Mouse (Mus musculus): Measurements from ENCODE around the gene Hs3st2.

Hs3st2 gene

DNA sequence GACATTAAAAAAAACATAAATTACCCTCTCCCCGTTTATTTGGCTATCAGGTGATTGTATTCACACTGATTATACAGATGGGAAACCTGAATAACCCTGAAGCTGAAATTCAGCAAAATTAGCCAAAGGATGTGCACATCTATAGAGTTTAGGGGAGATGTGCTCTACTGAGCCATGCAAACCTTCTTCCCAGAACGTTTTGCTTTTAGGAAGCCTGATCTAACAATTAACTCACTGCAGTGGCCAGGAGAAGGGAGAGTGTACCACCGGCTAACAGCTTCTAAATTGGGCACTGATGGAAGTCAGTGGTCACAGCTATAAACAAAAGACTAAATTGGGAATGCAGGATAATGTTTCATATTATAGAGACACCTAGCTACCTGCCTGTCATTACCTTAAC, 66.4 kb downstream of the Hs3st2 start:
- DNase-seq (ENCODE audit: low spot score) = no peak

GRCm38 (mm10) chr7:121460626-121461025, 69.0 kb downstream of the Hs3st2 start:
- DNase-seq (ENCODE audit: low spot score) = no peak

- no peak for DNase-seq (ENCODE audit: low spot score)
Observed at GRCm38 (mm10) chr7:121464441-121464840, 72.8 kb downstream of the Hs3st2 start.

GRCm38 (mm10) chr7:121465111-121465510, 73.5 kb downstream of the Hs3st2 start:
- no peak for DNase-seq (ENCODE audit: low spot score)

- no peak for DNase-seq (ENCODE audit: low spot score)
Observed at GRCm38 (mm10) chr7:121466331-121466730, 74.7 kb downstream of the Hs3st2 start.

GRCm38 (mm10) chr7:121469435-121469834, 77.8 kb downstream of the Hs3st2 start:
- DNase-seq (ENCODE audit: low spot score) = no peak

GRCm38 (mm10) chr7:121478302-121478701, 86.6 kb downstream of the Hs3st2 start:
- DNase-seq (ENCODE audit: low spot score) = no peak

DNA sequence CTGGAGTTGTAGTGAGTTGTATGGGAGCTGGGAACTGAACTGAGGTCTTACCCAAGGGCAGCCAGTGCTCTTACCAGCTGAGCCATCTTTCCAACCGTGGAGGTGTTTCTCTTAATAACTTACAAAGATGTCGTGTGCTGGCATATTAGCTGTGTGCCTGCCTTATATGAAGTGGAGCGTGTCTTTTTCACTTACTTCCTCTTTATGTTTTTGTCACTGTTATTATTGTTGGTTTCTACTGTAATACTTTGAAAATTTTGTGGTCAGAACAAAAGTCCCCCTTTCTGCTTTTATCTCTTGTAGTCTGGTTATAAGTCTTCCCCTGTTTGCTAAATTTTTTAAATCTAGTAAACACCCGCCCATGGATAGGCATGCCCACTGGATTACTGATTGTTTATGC, 88.4 kb downstream of the Hs3st2 start:
- no peak for DNase-seq (ENCODE audit: low spot score)

- DNase-seq (ENCODE audit: low spot score) = no peak
Observed at GRCm38 (mm10) chr7:121484590-121484989, 92.9 kb downstream of the Hs3st2 start.

DNA sequence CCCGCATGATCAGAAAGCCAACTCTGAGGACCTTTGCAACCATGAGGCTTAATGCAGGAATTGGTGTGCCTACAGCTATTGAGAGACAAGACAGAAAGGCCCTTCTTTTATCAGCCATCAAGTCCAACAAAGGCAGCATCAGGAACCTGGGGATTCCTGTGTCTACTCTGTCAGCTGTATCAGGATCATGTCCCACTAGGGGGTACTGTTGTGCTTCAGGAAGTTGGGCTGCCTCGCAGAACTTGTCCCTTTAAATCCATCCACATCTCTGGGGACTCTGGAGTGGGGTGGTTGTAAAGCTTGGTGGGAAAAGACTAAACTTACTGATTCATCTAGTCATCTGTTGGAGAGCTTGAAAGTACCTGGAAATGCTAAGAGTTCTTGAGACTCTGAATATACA, 93.6 kb downstream of the Hs3st2 start:
- peak; percentile 31 for DNase-seq (ENCODE audit: low spot score)

GRCm38 (mm10) chr7:121487291-121487690, 95.6 kb downstream of the Hs3st2 start:
- peak; percentile 59 for DNase-seq (ENCODE audit: low spot score)

- no peak for DNase-seq (ENCODE audit: low spot score)
Observed at GRCm38 (mm10) chr7:121489401-121489800, 97.7 kb downstream of the Hs3st2 start.

- DNase-seq (ENCODE audit: low spot score) = no peak
Observed at GRCm38 (mm10) chr7:121491455-121492005, 99.9 kb downstream of the Hs3st2 start.

DNA sequence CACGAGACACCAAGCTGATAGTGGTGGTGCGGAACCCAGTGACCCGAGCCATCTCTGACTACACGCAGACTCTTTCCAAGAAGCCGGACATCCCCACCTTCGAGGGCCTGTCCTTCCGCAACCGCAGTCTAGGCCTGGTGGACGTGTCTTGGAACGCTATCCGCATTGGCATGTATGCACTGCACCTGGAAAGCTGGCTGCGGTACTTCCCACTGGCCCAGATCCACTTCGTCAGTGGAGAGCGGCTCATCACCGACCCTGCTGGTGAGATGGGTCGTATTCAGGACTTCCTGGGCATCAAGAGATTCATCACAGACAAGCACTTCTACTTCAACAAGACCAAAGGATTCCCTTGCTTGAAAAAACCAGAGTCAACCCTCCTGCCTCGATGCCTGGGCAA, 108.9 kb downstream of the Hs3st2 start:
- DNase-seq (ENCODE audit: low spot score) = no peak

DNA sequence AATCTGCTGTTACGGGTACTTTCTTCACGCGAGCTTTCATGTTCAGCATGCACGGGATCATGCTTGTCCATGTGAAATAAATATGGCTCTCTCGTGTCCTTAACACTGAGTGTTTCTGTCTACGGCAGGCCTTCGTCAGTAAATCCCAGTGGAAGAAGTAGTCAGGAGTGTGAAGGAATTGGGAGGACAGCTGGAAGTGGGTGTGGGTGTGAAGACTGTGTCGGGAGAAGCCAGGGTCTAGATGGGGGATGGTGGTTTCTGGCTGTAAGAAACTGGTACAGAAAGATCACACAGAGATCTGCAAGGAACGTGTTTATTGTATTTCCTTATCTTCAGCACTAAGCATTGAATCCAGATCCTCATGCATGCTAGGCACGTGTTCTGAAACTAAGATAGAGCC, 110.0 kb downstream of the Hs3st2 start:
- DNase-seq (ENCODE audit: low spot score) = peak; percentile 67

DNA sequence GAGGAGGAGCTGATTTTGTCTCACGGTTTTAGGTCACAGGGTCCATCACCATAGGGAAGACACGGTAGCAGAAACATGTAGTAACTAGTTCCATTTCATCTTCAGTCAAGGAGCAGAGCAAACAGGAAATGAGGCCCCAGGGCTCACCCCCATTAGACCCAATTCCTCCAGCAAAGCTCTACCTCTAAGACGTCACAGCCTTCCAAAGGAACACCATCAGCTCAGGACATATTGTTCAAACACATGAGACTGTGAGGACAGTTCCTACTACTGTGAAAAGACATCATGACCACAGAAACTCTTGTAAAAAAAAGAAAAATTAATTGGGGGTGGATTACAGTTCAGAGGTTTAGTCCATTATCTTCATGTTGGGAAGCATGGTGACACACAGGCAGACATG, 125.1 kb downstream of the Hs3st2 start:
- DNase-seq (ENCODE audit: low spot score) = no peak

DNA sequence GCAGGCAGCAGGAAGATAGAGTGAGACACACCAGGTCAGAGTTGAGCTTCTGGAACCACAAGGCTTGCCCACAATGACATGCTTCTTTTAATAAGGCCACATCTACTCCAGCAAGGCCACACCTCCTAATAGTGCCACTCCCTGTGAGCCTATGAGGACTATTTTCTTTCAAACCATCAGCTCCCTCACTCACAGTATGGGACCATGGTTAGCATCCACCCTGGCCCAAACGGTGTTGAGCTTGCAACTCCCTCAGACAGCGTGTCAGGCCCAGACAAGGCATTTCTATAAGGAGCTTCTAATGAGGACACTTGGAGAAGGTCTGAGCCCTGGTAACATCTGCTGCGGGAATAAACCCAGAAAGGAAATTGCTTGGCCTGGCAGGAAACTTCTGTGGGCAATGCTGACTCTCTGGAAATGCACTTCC, 125.5 kb downstream of the Hs3st2 start:
- DNase-seq (ENCODE audit: low spot score) = peak; percentile 19

GRCm38 (mm10) chr7:121522125-121522524, 130.5 kb downstream of the Hs3st2 start:
- DNase-seq (ENCODE audit: low spot score) = no peak

DNA sequence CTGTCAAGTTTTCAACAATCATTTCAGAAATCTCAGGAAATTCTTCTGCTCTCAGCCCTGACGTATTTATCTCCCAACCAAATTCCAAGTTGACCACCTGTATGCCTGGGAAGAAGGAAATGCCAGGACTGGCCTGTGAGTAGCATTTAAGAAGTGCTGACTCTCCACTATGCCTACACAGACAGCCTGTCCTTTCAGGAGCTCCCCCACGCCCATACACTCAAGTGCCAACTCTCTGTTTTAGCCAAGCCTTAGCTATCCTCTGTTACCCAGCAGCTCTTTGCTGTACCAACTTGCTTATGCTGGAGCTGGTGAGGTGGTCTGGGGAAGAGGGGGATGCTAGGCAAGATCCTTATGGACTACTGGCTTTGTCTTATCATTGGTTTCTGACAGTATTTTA, 137.4 kb downstream of the Hs3st2 start:
- DNase-seq (ENCODE audit: low spot score) = no peak

DNA sequence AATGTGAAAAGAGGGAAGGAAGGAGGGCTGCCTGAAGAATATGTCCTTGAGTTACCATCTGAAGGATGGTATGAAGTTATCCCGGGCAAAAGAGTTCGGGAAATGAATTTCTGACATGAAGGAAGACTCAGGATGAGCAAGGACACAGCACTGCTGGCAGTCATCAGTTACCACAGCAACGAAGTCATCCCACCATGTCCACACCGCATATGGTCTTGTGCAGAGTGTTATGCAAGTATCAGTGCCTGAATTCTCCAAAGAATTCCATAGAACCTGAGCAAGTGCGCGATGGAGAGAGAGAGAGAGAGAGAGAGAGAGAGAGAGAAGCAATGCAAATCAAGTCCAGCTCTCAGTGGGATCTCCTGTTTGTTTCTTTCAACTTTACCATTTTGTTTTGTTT, 142.0 kb downstream of the Hs3st2 start:
- DNase-seq (ENCODE audit: low spot score) = no peak

GRCm38 (mm10) chr7:121534386-121534785, 142.7 kb downstream of the Hs3st2 start:
- DNase-seq (ENCODE audit: low spot score) = no peak

GRCm38 (mm10) chr7:121535987-121536386, 144.3 kb downstream of the Hs3st2 start:
- no peak for DNase-seq (ENCODE audit: low spot score)

DNA sequence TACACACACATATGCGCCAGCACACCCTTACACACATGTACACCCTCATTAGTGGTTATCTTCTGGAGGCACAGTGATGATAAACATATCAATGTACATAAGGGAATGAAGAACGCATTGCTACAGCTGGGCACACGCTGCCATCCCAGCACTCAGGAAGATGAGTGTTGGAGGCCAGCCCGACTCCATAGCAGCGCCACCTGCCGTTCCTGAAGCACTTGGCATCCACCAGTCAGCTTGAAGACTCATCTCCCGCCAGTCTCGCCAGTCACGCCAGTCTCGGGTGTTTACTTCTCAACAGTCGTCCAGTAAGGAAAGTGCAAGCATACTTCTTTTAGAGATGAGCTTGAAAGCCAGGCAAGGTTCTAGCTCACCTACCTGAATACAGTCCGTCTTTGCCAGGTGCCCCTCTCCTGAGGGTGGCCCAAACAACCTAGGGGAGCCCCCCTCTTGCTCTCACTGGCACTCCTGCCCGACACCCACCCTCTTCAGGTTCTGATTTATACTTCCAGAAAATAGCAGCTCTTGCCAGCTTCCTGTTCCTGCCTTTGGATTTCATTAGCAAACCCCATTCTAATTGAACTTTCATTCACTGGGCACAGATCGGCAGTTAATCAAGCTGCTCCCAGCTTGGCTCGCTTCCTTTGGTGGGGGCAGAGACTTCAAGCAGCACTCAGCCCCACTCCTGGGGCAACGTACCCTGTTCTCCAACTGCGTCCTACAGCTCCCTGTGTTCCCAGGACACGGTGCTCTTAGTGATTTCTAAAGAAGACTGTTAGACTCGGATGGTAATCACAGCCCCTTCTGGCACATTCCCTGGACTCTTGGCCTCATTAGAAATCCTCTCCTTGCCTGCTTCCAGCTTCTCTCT, 148.0 kb downstream of the Hs3st2 start:
- DNase-seq (ENCODE audit: low spot score) = peak; percentile 53

DNA sequence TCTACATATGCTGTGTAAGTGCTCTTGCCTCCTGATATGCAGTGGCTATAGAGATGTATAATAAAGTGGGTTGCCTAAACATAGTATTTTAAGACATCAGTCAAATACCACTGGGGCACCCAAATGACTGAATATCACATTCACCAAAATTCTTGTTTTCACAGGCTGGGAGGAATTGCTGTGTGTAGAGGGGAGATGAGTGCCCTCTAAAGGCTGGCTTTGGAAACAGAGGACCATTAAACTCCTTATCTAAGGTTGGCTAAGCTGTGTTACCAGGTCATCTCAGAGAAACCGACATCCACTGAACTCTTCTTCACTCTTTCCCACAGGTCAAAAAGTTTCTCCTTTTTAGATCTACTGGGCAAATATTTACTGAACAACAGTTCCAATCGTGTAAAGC, 150.8 kb downstream of the Hs3st2 start:
- DNase-seq (ENCODE audit: low spot score) = no peak
